Mouse (Mus musculus) limb, embryonic 15.5 days (tissue): Measurements from ENCODE around the gene Smarca2. TPM values are rescaled to one million over a fixed set of nuclear protein-coding genes. Genes with fewer than 3 reads are reported as not detected.

Experiments used
- ATAC-seq: fragments of 200-750 bp; cut with Nextera tagmentation; 2 replicates; pipeline ENCODE4 v1.8.0; 2017; ENCODE audit warnings: low read depth, moderate TSS enrichment; ENCODE audit not compliant: insufficient number of reproducible peaks, low FRiP score, low TSS enrichment
- H3K27ac ChIP-seq: fragments of 300-500 bp; sonication (generic); 2 replicates; pipeline ENCODE4 v1.5.1; 2015; ENCODE audit warnings: moderate library complexity, mild to moderate bottlenecking, inconsistent platforms
- H3K27me3 ChIP-seq: fragments of 300-500 bp; sonication (generic); 2 replicates; pipeline ENCODE4 v1.6.1; 2015; ENCODE audit warnings: inconsistent platforms
- H3K36me3 ChIP-seq: fragments of 300-500 bp; sonication (generic); 2 replicates; pipeline ENCODE4 v1.6.1; 2015; ENCODE audit warnings: inconsistent platforms
- H3K4me1 ChIP-seq: fragments of 300-500 bp; sonication (generic); 2 replicates; pipeline ENCODE4 v1.6.1; 2015; ENCODE audit warnings: inconsistent platforms
- H3K4me2 ChIP-seq: fragments of 300-500 bp; sonication (generic); 2 replicates; pipeline ENCODE4 v1.6.1; 2015; ENCODE audit warnings: mild to moderate bottlenecking, inconsistent platforms
- H3K4me3 ChIP-seq: fragments of 300-500 bp; sonication (generic); 2 replicates; pipeline ENCODE4 v1.5.1; 2015; ENCODE audit warnings: mild to moderate bottlenecking, inconsistent platforms
- H3K9ac ChIP-seq: fragments of 300-500 bp; sonication (generic); 2 replicates; pipeline ENCODE4 v1.6.1; 2015; ENCODE audit warnings: inconsistent platforms
- H3K9me3 ChIP-seq: fragments of 300-500 bp; sonication (generic); 2 replicates; pipeline ENCODE4 v1.6.1; 2016; ENCODE audit warnings: inconsistent platforms
- WGBS: fragments of 180-500 bp; shearing (Covaris S2); methylation state at CpG from one replicate; pipeline ENCODE4 v1.1.7; 2015; 5-methylcytosine and 5-hydroxymethylcytosine counted together
- polyA plus RNA-seq: library from polyadenylated mRNA; unstranded; fragments of >200 nt; fragmentation: Nextera tagmentation; extraction: Ambion mirVana; gene quantifications from 2 replicates; pipeline ENCODE4 v1.2.1, GENCODE M21; 2015

Smarca2 gene
- polyA plus RNA-seq, 1 experiment from 2014 or later, result 68.2 TPM

- ATAC-seq, result no peak
- Histone ChIP-seq H3K36me3 (no peaks in the 10 kb centered on the region), H3K27me3 (no peaks in the 10 kb centered on the region), H3K4me1 (no peaks in the 10 kb centered on the region), H3K4me2 (no peak overlapping the region), H3K9me3 (no peaks in the 10 kb centered on the region), H3K27ac (no peak overlapping the region), H3K4me3 (no peak overlapping the region), H3K9ac (no peak overlapping the region)
- WGBS, result 44% methylated on average over 4 of the region's 4 CpGs
Observed at GRCm38 (mm10) chr19:26814629-26815028, 209.8 kb downstream of the Smarca2 start.

GRCm38 (mm10) chr19:26817901-26818300 is 213.1 kb downstream of the Smarca2 start:
- no peaks in the 10 kb centered on the region for H3K9me3 ChIP-seq
- no peak overlapping the region for H3K27ac ChIP-seq
- H3K4me2 ChIP-seq, result no peak overlapping the region
- WGBS, result 36% methylated on average over 4 of the region's 4 CpGs
- no peak for ATAC-seq
- H3K4me1 ChIP-seq, result peaks cover 13% of the 10 kb centered on the region
- no peak overlapping the region for H3K4me3 ChIP-seq
- no peak overlapping the region for H3K9ac ChIP-seq
- H3K36me3 ChIP-seq, result no peaks in the 10 kb centered on the region
- H3K27me3 ChIP-seq, result no peaks in the 10 kb centered on the region
